Mouse (Mus musculus) MEL (cell line): ENCODE results near the gene Etnk2. TPM values are rescaled to one million over a fixed set of nuclear protein-coding genes. Genes with fewer than 3 reads are reported as not detected.

Experiments used
- DNase-seq: peaks from one replicate; pipeline ENCODE4 v3.0.0; 2011; ENCODE audit warnings: low read depth, low spot score
- H3K27ac ChIP-seq: 2 replicates; pipeline ENCODE4 v1.5.1; 2012; ENCODE audit warnings: low read depth, mild to moderate bottlenecking, control low read depth, low read length, moderate library complexity; ENCODE audit not compliant: control insufficient read depth
- H3K27me3 ChIP-seq, 2 experiments: fragments of 150-350 bp in 1 of 2; sonication (generic) in 1 of 2; 2 replicates each; pipeline ENCODE4 v1.6.1; 2012; ENCODE audit warnings: low read length in 2 of 2, mild to moderate bottlenecking in 2 of 2, improper control_type of control experiment in 1 of 2, moderate library complexity in 1 of 2; ENCODE audit not compliant: insufficient read depth in 2 of 2, control insufficient read depth in 1 of 2
- H3K36me3 ChIP-seq, 2 experiments: 2 replicates each; pipeline ENCODE4 v1.6.1; 2012 to 2014; ENCODE audit warnings: low read length in 2 of 2, improper control_type of control experiment in 1 of 2, inconsistent platforms in 1 of 2, mild to moderate bottlenecking in 1 of 2; ENCODE audit not compliant: insufficient read depth in 2 of 2, control insufficient read depth in 1 of 2
- H3K4me1 ChIP-seq, 2 experiments: fragments of 150-350 bp in 1 of 2; sonication (generic) in 1 of 2; 2 replicates each; pipeline ENCODE4 v1.6.1; 2012; ENCODE audit warnings: low read length in 2 of 2, improper control_type of control experiment in 1 of 2, mild to moderate bottlenecking in 1 of 2; ENCODE audit not compliant: insufficient read depth in 2 of 2, control insufficient read depth in 1 of 2
- H3K4me3 ChIP-seq, 2 experiments: fragments of 150-350 bp in 1 of 2; sonication (generic) in 1 of 2; 2 replicates each; pipeline ENCODE4 v1.5.1; 2012; ENCODE audit warnings: low read depth in 2 of 2, low read length in 2 of 2, mild to moderate bottlenecking in 2 of 2, moderate library complexity in 2 of 2, control low read depth in 1 of 2, improper control_type of control experiment in 1 of 2; ENCODE audit not compliant: control insufficient read depth in 1 of 2, insufficient read depth in 1 of 2
- H3K79me2 ChIP-seq: 2 replicates; pipeline ENCODE4 v1.6.1; 2012; ENCODE audit warnings: mild to moderate bottlenecking, low read length, moderate library complexity; ENCODE audit not compliant: control insufficient read depth, poor library complexity, insufficient read depth
- H3K9ac ChIP-seq: 2 replicates; pipeline ENCODE4 v1.6.1; 2012; ENCODE audit warnings: low read depth, mild to moderate bottlenecking, control low read depth, low read length, moderate library complexity; ENCODE audit not compliant: control insufficient read depth, poor library complexity, severe bottlenecking
- H3K9me3 ChIP-seq: fragments of 150-350 bp; sonication (generic); replicated peaks from 2 replicates; pipeline ENCODE4 v1.6.1; 2012; ENCODE audit warnings: mild to moderate bottlenecking, low read length, improper control_type of control experiment, moderate library complexity; ENCODE audit not compliant: insufficient read depth
- BHLHE40 ChIP-seq: IDR thresholded peaks from 2 replicates; pipeline ENCODE4 v1.6.1; 2012; ENCODE audit warnings: low read depth, mild to moderate bottlenecking, inconsistent platforms, low read length, improper control_type of control experiment, borderline replicate concordance
- CHD1 ChIP-seq: IDR thresholded peaks from 2 replicates; pipeline ENCODE4 v1.6.1; 2012; ENCODE audit warnings: low read depth, mild to moderate bottlenecking, inconsistent platforms, low read length, improper control_type of control experiment
- CTCF ChIP-seq, 3 experiments: IDR thresholded peaks in 2 of 3; conservative IDR thresholded peaks in 1 of 3; 2 replicates each; pipeline ENCODE4 v1.5.1; 2011 to 2012; ENCODE audit warnings: low read length in 3 of 3, low read depth in 2 of 3, mild to moderate bottlenecking in 2 of 3, improper control_type of control experiment in 1 of 3, inconsistent platforms in 1 of 3, mixed read lengths in 1 of 3, moderate library complexity in 1 of 3; ENCODE audit not compliant: control insufficient read depth in 1 of 3, insufficient read depth in 1 of 3, poor library complexity in 1 of 3, severe bottlenecking in 1 of 3
- E2F4 ChIP-seq: IDR thresholded peaks from 2 replicates; pipeline ENCODE4 v1.6.1; 2011; ENCODE audit warnings: low read depth, low read length, improper control_type of control experiment, borderline replicate concordance
- ELF1 ChIP-seq: IDR thresholded peaks from 2 replicates; pipeline ENCODE4 v1.6.1; 2014; ENCODE audit warnings: low read depth, mild to moderate bottlenecking, inconsistent platforms, low read length, improper control_type of control experiment, moderate library complexity
- GABPA ChIP-seq: IDR thresholded peaks from 2 replicates; pipeline ENCODE4 v1.6.1; 2012; ENCODE audit warnings: low read depth, mild to moderate bottlenecking, inconsistent platforms, low read length, improper control_type of control experiment, moderate library complexity
- KAT2A ChIP-seq: conservative IDR thresholded peaks from 2 replicates; pipeline ENCODE4 v1.6.1; 2012; ENCODE audit warnings: low read depth, low read length, improper control_type of control experiment, inconsistent platforms
- MAZ ChIP-seq: IDR thresholded peaks from 2 replicates; pipeline ENCODE4 v1.6.1; 2012; ENCODE audit warnings: low read depth, mild to moderate bottlenecking, inconsistent platforms, low read length, improper control_type of control experiment
- MXI1 ChIP-seq: IDR thresholded peaks from 2 replicates; pipeline ENCODE4 v1.6.1; 2011; ENCODE audit warnings: mild to moderate bottlenecking, low read depth, low read length, improper control_type of control experiment
- MYC ChIP-seq: IDR thresholded peaks from 2 replicates; pipeline ENCODE4 v1.6.1; 2011; ENCODE audit warnings: low read depth, mild to moderate bottlenecking, low read length, improper control_type of control experiment, moderate library complexity
- POLR2AphosphoS2 ChIP-seq: IDR thresholded peaks from 2 replicates; pipeline ENCODE4 v1.6.1; 2011; ENCODE audit warnings: low read length, improper control_type of control experiment
- RCOR1 ChIP-seq: IDR thresholded peaks from 2 replicates; pipeline ENCODE4 v1.6.1; 2012; ENCODE audit warnings: low read depth, mild to moderate bottlenecking, inconsistent platforms, low read length, improper control_type of control experiment
- TAL1 ChIP-seq: IDR thresholded peaks from 2 replicates; pipeline ENCODE4 v1.6.1; 2012; ENCODE audit warnings: mild to moderate bottlenecking, inconsistent platforms, low read length, moderate library complexity, mixed read lengths
- TBP ChIP-seq: IDR thresholded peaks from 2 replicates; pipeline ENCODE4 v1.8.0; 2011; ENCODE audit warnings: low read depth, low read length, improper control_type of control experiment
- UBTF ChIP-seq: IDR thresholded peaks from 2 replicates; pipeline ENCODE4 v1.6.1; 2012; ENCODE audit warnings: low read depth, mild to moderate bottlenecking, inconsistent platforms, low read length, improper control_type of control experiment, moderate library complexity, borderline replicate concordance; ENCODE audit not compliant: insufficient read depth
- USF1 ChIP-seq: IDR thresholded peaks from 2 replicates; pipeline ENCODE4 v1.6.1; 2014; ENCODE audit warnings: low read depth, mild to moderate bottlenecking, inconsistent platforms, low read length, improper control_type of control experiment, moderate library complexity
- ZMIZ1 ChIP-seq: IDR thresholded peaks from 2 replicates; pipeline ENCODE4 v1.6.1; 2012; ENCODE audit warnings: low read depth, mild to moderate bottlenecking, inconsistent platforms, low read length, improper control_type of control experiment, moderate library complexity
- polyA plus RNA-seq, 2 experiments: library from polyadenylated mRNA; stranded (reverse) in 1 of 2; unstranded in 1 of 2; fragments of >175 nt in 1 of 2; fragments of >200 nt in 1 of 2; gene quantifications; 2 replicates each; pipeline versions ENCODE4 v1.2.1 to v1.2.4; 2012; ENCODE audit warnings: low replicate concordance in 2 of 2, low read depth in 1 of 2; ENCODE audit not compliant: insufficient read length in 2 of 2, insufficient read depth in 1 of 2, missing spikeins in 1 of 2
- total RNA-seq: library from RNA; depleted of rRNA; stranded (reverse); fragments of 300-350 nt; gene quantifications from 2 replicates; pipeline ENCODE4 v1.2.3, GENCODE M21; 2012

The Etnk2 gene
- total and polyA plus RNA-seq, 3 experiments, result 0.06 to 0.08 TPM; not detected in 1

- H3K4me3 ChIP-seq, result no peak overlapping the region
- H3K9me3 ChIP-seq, result no peaks in the 10 kb centered on the region
- H3K4me1 ChIP-seq, result no peaks in the 10 kb centered on the region
- no peaks in the 10 kb centered on the region for H3K36me3 ChIP-seq
- H3K27me3 ChIP-seq, result peaks cover 2 to 6% of the 10 kb centered on the region in 2 experiments; a peak in 3 of 4 replicates
- TF ChIP-seq E2F4, result no peak
- TF ChIP-seq CHD1, result no peak
- no peak for TF ChIP-seq TBP
- no peak for TF ChIP-seq RCOR1
- no peak for TF ChIP-seq POLR2AphosphoS2
- no peak for TF ChIP-seq MYC
- TF ChIP-seq ZMIZ1, result no peak
- no peak for TF ChIP-seq GABPA
- TF ChIP-seq ELF1, result no peak
- TF ChIP-seq MAZ, result no peak
- TF ChIP-seq TAL1, result no peak
- TF ChIP-seq USF1, result no peak
- no peak for TF ChIP-seq BHLHE40
- no peak for TF ChIP-seq UBTF
- TF ChIP-seq CTCF (IDR thresholded peaks at IDR 0.05 in 2 of 3, conservative IDR thresholded peaks at IDR 0.05 in 1 of 3; ENCODE audit: control insufficient read depth in 1 of 3, insufficient read depth in 1 of 3, low read depth in 2 of 3, low read length in 3 of 3, poor library complexity in 1 of 3, severe bottlenecking in 1 of 3), result no peak
- no peak overlapping the region for H3K9ac ChIP-seq
- H3K27ac ChIP-seq, result no peak overlapping the region
- H3K79me2 ChIP-seq, result no peaks in the 10 kb centered on the region
- DNase-seq, result no peak
Observed at GRCm38 (mm10) chr1:133328896-133329637, 34.3 kb upstream of the Etnk2 start.

GRCm38 (mm10) chr1:133329638-133329964, 33.8 kb upstream of the Etnk2 start:
- TF ChIP-seq USF1 (no peak), MXI1 (no peak), KAT2A (no peak), RCOR1 (no peak)
- H3K27me3 ChIP-seq, result peaks cover 2 to 6% of the 10 kb centered on the region in 2 experiments; a peak in 3 of 4 replicates

More at GRCm38 (mm10) chr1:133329638-133329964, 33.8 kb upstream of the Etnk2 start:
- Histone ChIP-seq H3K9me3 (no peaks in the 10 kb centered on the region), H3K4me1 (no peaks in the 10 kb centered on the region), H3K27ac (no peak overlapping the region), H3K36me3 (no peaks in the 10 kb centered on the region), H3K4me3 (no peak overlapping the region), H3K79me2 (no peaks in the 10 kb centered on the region), H3K9ac (no peak overlapping the region)
- DNase-seq, result no peak
